Mouse (Mus musculus) MEL (cell line): ENCODE measurements around the gene Wfs1. TPM values are rescaled to one million over a fixed set of nuclear protein-coding genes. Genes with fewer than 3 reads are reported as not detected.

Experiments used
- DNase-seq: peaks from one replicate; pipeline ENCODE4 v3.0.0; 2011; ENCODE audit warnings: low read depth, low spot score
- H3K27ac ChIP-seq: 2 replicates; pipeline ENCODE4 v1.5.1; 2012; ENCODE audit warnings: low read depth, mild to moderate bottlenecking, control low read depth, low read length, moderate library complexity; ENCODE audit not compliant: control insufficient read depth
- H3K27me3 ChIP-seq, 2 experiments: fragments of 150-350 bp in 1 of 2; sonication (generic) in 1 of 2; 2 replicates each; pipeline ENCODE4 v1.6.1; 2012; ENCODE audit warnings: low read length in 2 of 2, mild to moderate bottlenecking in 2 of 2, improper control_type of control experiment in 1 of 2, moderate library complexity in 1 of 2; ENCODE audit not compliant: insufficient read depth in 2 of 2, control insufficient read depth in 1 of 2
- H3K36me3 ChIP-seq, 2 experiments: 2 replicates each; pipeline ENCODE4 v1.6.1; 2012 to 2014; ENCODE audit warnings: low read length in 2 of 2, improper control_type of control experiment in 1 of 2, inconsistent platforms in 1 of 2, mild to moderate bottlenecking in 1 of 2; ENCODE audit not compliant: insufficient read depth in 2 of 2, control insufficient read depth in 1 of 2
- H3K4me1 ChIP-seq, 2 experiments: fragments of 150-350 bp in 1 of 2; sonication (generic) in 1 of 2; 2 replicates each; pipeline ENCODE4 v1.6.1; 2012; ENCODE audit warnings: low read length in 2 of 2, improper control_type of control experiment in 1 of 2, mild to moderate bottlenecking in 1 of 2; ENCODE audit not compliant: insufficient read depth in 2 of 2, control insufficient read depth in 1 of 2
- H3K4me3 ChIP-seq, 2 experiments: fragments of 150-350 bp in 1 of 2; sonication (generic) in 1 of 2; 2 replicates each; pipeline ENCODE4 v1.5.1; 2012; ENCODE audit warnings: low read depth in 2 of 2, low read length in 2 of 2, mild to moderate bottlenecking in 2 of 2, moderate library complexity in 2 of 2, control low read depth in 1 of 2, improper control_type of control experiment in 1 of 2; ENCODE audit not compliant: control insufficient read depth in 1 of 2, insufficient read depth in 1 of 2
- H3K79me2 ChIP-seq: 2 replicates; pipeline ENCODE4 v1.6.1; 2012; ENCODE audit warnings: mild to moderate bottlenecking, low read length, moderate library complexity; ENCODE audit not compliant: control insufficient read depth, poor library complexity, insufficient read depth
- H3K9ac ChIP-seq: 2 replicates; pipeline ENCODE4 v1.6.1; 2012; ENCODE audit warnings: low read depth, mild to moderate bottlenecking, control low read depth, low read length, moderate library complexity; ENCODE audit not compliant: control insufficient read depth, poor library complexity, severe bottlenecking
- H3K9me3 ChIP-seq: fragments of 150-350 bp; sonication (generic); replicated peaks from 2 replicates; pipeline ENCODE4 v1.6.1; 2012; ENCODE audit warnings: mild to moderate bottlenecking, low read length, improper control_type of control experiment, moderate library complexity; ENCODE audit not compliant: insufficient read depth
- BHLHE40 ChIP-seq: IDR thresholded peaks from 2 replicates; pipeline ENCODE4 v1.6.1; 2012; ENCODE audit warnings: low read depth, mild to moderate bottlenecking, inconsistent platforms, low read length, improper control_type of control experiment, borderline replicate concordance
- CHD1 ChIP-seq: IDR thresholded peaks from 2 replicates; pipeline ENCODE4 v1.6.1; 2012; ENCODE audit warnings: low read depth, mild to moderate bottlenecking, inconsistent platforms, low read length, improper control_type of control experiment
- CHD2 ChIP-seq: IDR thresholded peaks from 2 replicates; pipeline ENCODE4 v1.6.1; 2011; ENCODE audit warnings: low read length, improper control_type of control experiment
- E2F4 ChIP-seq: IDR thresholded peaks from 2 replicates; pipeline ENCODE4 v1.6.1; 2011; ENCODE audit warnings: low read depth, low read length, improper control_type of control experiment, borderline replicate concordance
- EP300 ChIP-seq, 2 experiments: IDR thresholded peaks; 2 replicates each; pipeline ENCODE4 v1.6.1; 2011; ENCODE audit warnings: improper control_type of control experiment in 2 of 2, low read length in 2 of 2, low read depth in 1 of 2, mild to moderate bottlenecking in 1 of 2
- ETS1 ChIP-seq: IDR thresholded peaks from 2 replicates; pipeline ENCODE4 v1.6.1; 2012; ENCODE audit warnings: low read depth, mild to moderate bottlenecking, inconsistent platforms, low read length, improper control_type of control experiment, moderate library complexity
- GATA1 ChIP-seq: IDR thresholded peaks from 2 replicates; pipeline ENCODE4 v1.6.1; 2011; ENCODE audit warnings: low read depth, low read length, improper control_type of control experiment
- HCFC1 ChIP-seq: IDR thresholded peaks from 2 replicates; pipeline ENCODE4 v1.6.1; 2012; ENCODE audit warnings: low read depth, mild to moderate bottlenecking, inconsistent platforms, low read length, improper control_type of control experiment, moderate library complexity
- JUND ChIP-seq: IDR thresholded peaks from 2 replicates; pipeline ENCODE4 v1.6.1; 2011; ENCODE audit warnings: low read depth, mild to moderate bottlenecking, improper control_type of control experiment, low read length
- MEF2A ChIP-seq: IDR thresholded peaks from 2 replicates; pipeline ENCODE4 v1.6.1; 2014; ENCODE audit warnings: low read depth, mild to moderate bottlenecking, inconsistent platforms, low read length, improper control_type of control experiment; ENCODE audit not compliant: poor library complexity, insufficient replicate concordance, severe bottlenecking; ENCODE audit errors: extremely low read depth
- MYC ChIP-seq: IDR thresholded peaks from 2 replicates; pipeline ENCODE4 v1.6.1; 2011; ENCODE audit warnings: low read depth, mild to moderate bottlenecking, low read length, improper control_type of control experiment, moderate library complexity
- NELFE ChIP-seq: IDR thresholded peaks from 2 replicates; pipeline ENCODE4 v1.6.1; 2011; ENCODE audit warnings: low read depth, low read length, improper control_type of control experiment
- NRF1 ChIP-seq: IDR thresholded peaks from 2 replicates; pipeline ENCODE4 v1.6.1; 2014; ENCODE audit warnings: low read depth, mild to moderate bottlenecking, inconsistent platforms, low read length, improper control_type of control experiment, moderate library complexity; ENCODE audit not compliant: poor library complexity, insufficient read depth, severe bottlenecking
- POLR2A ChIP-seq, 2 experiments: IDR thresholded peaks; 2 replicates each; pipeline ENCODE4 v1.6.1; 2011 to 2012; ENCODE audit warnings: low read length in 2 of 2, mild to moderate bottlenecking in 2 of 2, control low read depth in 1 of 2, improper control_type of control experiment in 1 of 2, low read depth in 1 of 2, moderate library complexity in 1 of 2; ENCODE audit not compliant: control insufficient read depth in 1 of 2, insufficient read depth in 1 of 2, poor library complexity in 1 of 2
- POLR2AphosphoS2 ChIP-seq: IDR thresholded peaks from 2 replicates; pipeline ENCODE4 v1.6.1; 2011; ENCODE audit warnings: low read length, improper control_type of control experiment
- RCOR1 ChIP-seq: IDR thresholded peaks from 2 replicates; pipeline ENCODE4 v1.6.1; 2012; ENCODE audit warnings: low read depth, mild to moderate bottlenecking, inconsistent platforms, low read length, improper control_type of control experiment
- SMC3 ChIP-seq: IDR thresholded peaks from 2 replicates; pipeline ENCODE4 v1.6.1; 2011; ENCODE audit warnings: low read depth, low read length, improper control_type of control experiment
- TCF12 ChIP-seq: IDR thresholded peaks from 2 replicates; pipeline ENCODE4 v1.6.1; 2014; ENCODE audit warnings: low read depth, mild to moderate bottlenecking, inconsistent platforms, low read length, improper control_type of control experiment, moderate library complexity
- ZC3H11A ChIP-seq: IDR thresholded peaks from 2 replicates; pipeline ENCODE4 v1.6.1; 2012; ENCODE audit warnings: low read depth, mild to moderate bottlenecking, inconsistent platforms, low read length, improper control_type of control experiment
- ZMIZ1 ChIP-seq: IDR thresholded peaks from 2 replicates; pipeline ENCODE4 v1.6.1; 2012; ENCODE audit warnings: low read depth, mild to moderate bottlenecking, inconsistent platforms, low read length, improper control_type of control experiment, moderate library complexity
- polyA plus RNA-seq, 2 experiments: library from polyadenylated mRNA; stranded (reverse) in 1 of 2; unstranded in 1 of 2; fragments of >175 nt in 1 of 2; fragments of >200 nt in 1 of 2; gene quantifications; 2 replicates each; pipeline versions ENCODE4 v1.2.1 to v1.2.4; 2012; ENCODE audit warnings: low replicate concordance in 2 of 2, low read depth in 1 of 2; ENCODE audit not compliant: insufficient read length in 2 of 2, insufficient read depth in 1 of 2, missing spikeins in 1 of 2
- total RNA-seq: library from RNA; depleted of rRNA; stranded (reverse); fragments of 300-350 nt; gene quantifications from 2 replicates; pipeline ENCODE4 v1.2.3, GENCODE M21; 2012

Wfs1 gene
- total and polyA plus RNA-seq, 3 experiments: not detected

GRCm38 (mm10) chr5:37027701-37028100 is 38.7 kb upstream of the Wfs1 start:
- TF ChIP-seq POLR2AphosphoS2 (no peak), ZMIZ1 (no peak), CHD2 (no peak), ETS1 (no peak), SMC3 (no peak), TCF12 (no peak), GATA1 (no peak), HCFC1 (no peak), RCOR1 (no peak), EP300 (IDR thresholded peaks at IDR 0.05; ENCODE audit: low read depth in 1 of 2, low read length in 2 of 2) (no peak), MEF2A (no peak), JUND (no peak)
- DNase-seq: no peak
- H3K4me1 ChIP-seq: no peaks in the 10 kb centered on the region
- no peak overlapping the region for H3K4me3 ChIP-seq
- no peaks in the 10 kb centered on the region for H3K36me3 ChIP-seq
- H3K27me3 ChIP-seq: 0 out of 4 replicates have a peak, but pooled peaks cover 0 to 2% of the 10 kb centered on the region in 2 experiments
- H3K9me3 ChIP-seq: no peaks in the 10 kb centered on the region
- H3K79me2 ChIP-seq: no peaks in the 10 kb centered on the region
- H3K27ac ChIP-seq: no peak overlapping the region
- no peak overlapping the region for H3K9ac ChIP-seq

GRCm38 (mm10) chr5:37017222-37017621 is 28.2 kb upstream of the Wfs1 start:
- no peak overlapping the region for H3K9ac ChIP-seq
- TF ChIP-seq CHD1: no peak
- H3K4me3 ChIP-seq: no peak overlapping the region
- no peaks in the 10 kb centered on the region for H3K27me3 ChIP-seq
- H3K9me3 ChIP-seq: no peaks in the 10 kb centered on the region; the same call in 1 of the 2 replicates
- no peaks in the 10 kb centered on the region for H3K79me2 ChIP-seq
- H3K27ac ChIP-seq: no peak overlapping the region
- H3K4me1 ChIP-seq: no peaks in the 10 kb centered on the region
- H3K36me3 ChIP-seq: no peaks in the 10 kb centered on the region
- DNase-seq: no peak

GRCm38 (mm10) chr5:37015612-37016310 is 26.8 kb upstream of the Wfs1 start:
- Histone ChIP-seq H3K9ac (no peak overlapping the region), H3K79me2 (no peaks in the 10 kb centered on the region), H3K9me3 (no peaks in the 10 kb centered on the region; the same call in 1 of the 2 replicates), H3K4me1 (no peaks in the 10 kb centered on the region), H3K27me3 (no peaks in the 10 kb centered on the region), H3K4me3 (no peak overlapping the region), H3K36me3 (no peaks in the 10 kb centered on the region), H3K27ac (no peak overlapping the region)
- no peak for DNase-seq
- TF ChIP-seq POLR2A (IDR thresholded peaks at IDR 0.05; ENCODE audit: control insufficient read depth in 1 of 2, insufficient read depth in 1 of 2, low read depth in 1 of 2, low read length in 2 of 2, poor library complexity in 1 of 2) (no peak), E2F4 (no peak), ZC3H11A (no peak), NRF1 (no peak), BHLHE40 (no peak), NELFE (no peak), MEF2A (no peak), MYC (no peak), CHD1 (no peak)
